Mouse (Mus musculus) stomach, postnatal 0 days (tissue): ENCODE data around the gene Olfr453.

Experiments used
- CTCF ChIP-seq: IDR thresholded peaks from 2 replicates; pipeline ENCODE4 v1.5.1; 2016; ENCODE audit warnings: antibody characterized with exemption, low read depth, mild to moderate bottlenecking, moderate library complexity
- EP300 ChIP-seq: optimal IDR thresholded peaks from 2 replicates; pipeline ENCODE3; 2016; ENCODE audit warnings: antibody characterized with exemption

GRCm38 (mm10) chr6:42692154-42692516 lies 47.0 kb upstream of the Olfr453 start:
- no peak for TF ChIP-seq CTCF
- no peak for TF ChIP-seq EP300
